Comparison of ENCODE assay signal across 15 mouse cellular contexts in genomic region chr15:27801177-27801576, GRCm38 (mm10).
DNase-seq lines count a peak whose midpoint lies in the region; TF ChIP-seq lines count a peak whose summit lies in the region.
"Had no signal": no experiment of that assay in that cellular context is flagged by ENCODE, and none has a peak within 500 bp of the region (broad histone marks: within the 10 kb centered on the region; RNA-seq: fewer than 3 reads in every experiment).

No protein-coding gene starts in this region.

- H3K36me3 ChIP-seq in heart, embryonic 10.5 days: peaks cover 45% of the 10 kb centered on the region
- H3K36me3 ChIP-seq in hindbrain, embryonic 10.5 days: peaks cover 99% of the 10 kb centered on the region

- no peaks in the 10 kb centered on the region for H3K9me3 ChIP-seq in heart, embryonic 10.5 days
- no peaks in the 10 kb centered on the region for H3K9me3 ChIP-seq in hindbrain, embryonic 10.5 days
- H3K9me3 ChIP-seq: limb, embryonic 12.5 days; stomach, embryonic 15.5 days had no signal

- no peak for TF ChIP-seq CTCF in gastrocnemius, adult 2 months (IDR thresholded peaks at IDR 0.05)
- TF ChIP-seq CTCF in layer of hippocampus, adult 2 months (conservative IDR thresholded peaks at IDR 0.05): no peak

- no peaks in the 10 kb centered on the region for H3K27me3 ChIP-seq in heart, embryonic 10.5 days (ENCODE audit: insufficient read depth, poor library complexity, severe bottlenecking)
- H3K27me3 ChIP-seq in hindbrain, embryonic 10.5 days (ENCODE audit: insufficient read depth, poor library complexity, severe bottlenecking): no peaks in the 10 kb centered on the region
- H3K27me3 ChIP-seq: limb, embryonic 12.5 days; stomach, embryonic 15.5 days had no signal

- no peak overlapping the region for H3K4me3 ChIP-seq in gastrocnemius, adult 2 months
- H3K4me3 ChIP-seq in layer of hippocampus, adult 2 months: no peak overlapping the region
- no peak overlapping the region for H3K4me3 ChIP-seq in heart, embryonic 10.5 days
- H3K4me3 ChIP-seq in hindbrain, embryonic 10.5 days: no peak overlapping the region
- H3K4me3 ChIP-seq: erythroblast, embryonic 14.5 days; limb, embryonic 12.5 days; stomach, embryonic 15.5 days had no signal

- intact Hi-C loops in gastrocnemius, adult 2 months (cut with DNase I): no loop called here
- intact Hi-C loops in gastrocnemius, postnatal 36 days (cut with DNase I): no loop called here

- peaks cover 67% of the 10 kb centered on the region for H3K4me1 ChIP-seq in heart, embryonic 10.5 days
- peaks cover 45% of the 10 kb centered on the region for H3K4me1 ChIP-seq in hindbrain, embryonic 10.5 days (replicated peaks)

- peak overlapping the region; percentile 85; the same call in 1 of the 2 replicates for H3K27ac ChIP-seq in gastrocnemius, adult 2 months
- H3K27ac ChIP-seq in layer of hippocampus, adult 2 months: peak overlapping the region; percentile 88
- H3K27ac ChIP-seq in heart, embryonic 10.5 days: peak overlapping the region; percentile 63
- H3K27ac ChIP-seq in hindbrain, embryonic 10.5 days: no peak overlapping the region
- H3K27ac ChIP-seq: liver, embryonic 14.5 days had no signal

- DNase-seq in gastrocnemius, adult 2 months: no peak
- DNase-seq in gastrocnemius, postnatal 36 days: no peak
- DNase-seq in layer of hippocampus, adult 2 months (ENCODE audit: low spot score in 2 of 2): no peak
- no peak for DNase-seq in layer of hippocampus, adult 9-10 months (ENCODE audit: low spot score)
- DNase-seq in cerebellum, adult 8-10 months: peak; percentile 47
- DNase-seq in heart, embryonic 10.5 days (ENCODE audit: low spot score): no peak
- DNase-seq in frontal cortex, postnatal 25 days (ENCODE audit: low spot score in 2 of 2): no peak
- DNase-seq in hindbrain, embryonic 10.5 days (ENCODE audit: low spot score): no peak
- DNase-seq: forebrain, postnatal 0 days; retina, postnatal 1 day; thymus, postnatal 36 days had no signal

- WGBS in heart, embryonic 10.5 days: 63% methylated on average over 4 of the region's 4 CpGs
- 62% methylated on average over 4 of the region's 4 CpGs for WGBS in hindbrain, embryonic 10.5 days
